Mouse (Mus musculus) midbrain, embryonic 13.5 days (tissue): ENCODE results near the gene Ranbp10. TPM values are rescaled to one million over a fixed set of nuclear protein-coding genes. Genes with fewer than 3 reads are reported as not detected.

ENCODE experiments used
- ATAC-seq: fragments of 200-750 bp; cut with Nextera tagmentation; 2 replicates; pipeline ENCODE4 v1.8.0; 2017; ENCODE audit warnings: mild to moderate bottlenecking, moderate TSS enrichment, moderate library complexity
- H3K27ac ChIP-seq: fragments of 300-500 bp; sonication (generic); 2 replicates; pipeline ENCODE4 v1.5.1; 2015; ENCODE audit warnings: inconsistent platforms, mild to moderate bottlenecking, moderate library complexity
- H3K27me3 ChIP-seq: fragments of 300-500 bp; sonication (generic); 2 replicates; pipeline ENCODE4 v1.6.1; 2015; ENCODE audit warnings: mild to moderate bottlenecking, inconsistent platforms
- H3K36me3 ChIP-seq: fragments of 300-500 bp; sonication (generic); 2 replicates; pipeline ENCODE4 v1.6.1; 2015; ENCODE audit warnings: mild to moderate bottlenecking, inconsistent platforms
- H3K4me1 ChIP-seq: fragments of 300-500 bp; sonication (generic); replicated peaks from 2 replicates; pipeline ENCODE4 v1.6.1; 2015; ENCODE audit warnings: inconsistent platforms
- H3K4me2 ChIP-seq: fragments of 300-500 bp; sonication (generic); replicated peaks from 2 replicates; pipeline ENCODE4 v1.6.1; 2015; ENCODE audit warnings: moderate library complexity, mild to moderate bottlenecking, inconsistent platforms
- H3K4me3 ChIP-seq: fragments of 300-500 bp; sonication (generic); replicated peaks from 2 replicates; pipeline ENCODE4 v1.5.1; 2015; ENCODE audit warnings: mild to moderate bottlenecking, inconsistent platforms
- H3K9ac ChIP-seq: fragments of 300-500 bp; sonication (generic); replicated peaks from 2 replicates; pipeline ENCODE4 v1.6.1; 2015; ENCODE audit warnings: mild to moderate bottlenecking, inconsistent platforms
- H3K9me3 ChIP-seq: fragments of 300-500 bp; sonication (generic); 2 replicates; pipeline ENCODE4 v1.6.1; 2016; ENCODE audit warnings: mild to moderate bottlenecking, inconsistent platforms
- WGBS: fragments of 180-500 bp; shearing (Covaris S2); methylation state at CpG from one replicate; pipeline ENCODE4 v1.1.7; 2015; 5-methylcytosine and 5-hydroxymethylcytosine counted together
- polyA plus RNA-seq: library from polyadenylated mRNA; unstranded; fragments of >200 nt; fragmentation: Nextera tagmentation; extraction: Ambion mirVana; gene quantifications from 2 replicates; pipeline ENCODE4 v1.2.1, GENCODE M21; 2015

The Ranbp10 gene
- polyA plus RNA-seq, 1 experiment from 2014 or later: 15.9 TPM

DNA sequence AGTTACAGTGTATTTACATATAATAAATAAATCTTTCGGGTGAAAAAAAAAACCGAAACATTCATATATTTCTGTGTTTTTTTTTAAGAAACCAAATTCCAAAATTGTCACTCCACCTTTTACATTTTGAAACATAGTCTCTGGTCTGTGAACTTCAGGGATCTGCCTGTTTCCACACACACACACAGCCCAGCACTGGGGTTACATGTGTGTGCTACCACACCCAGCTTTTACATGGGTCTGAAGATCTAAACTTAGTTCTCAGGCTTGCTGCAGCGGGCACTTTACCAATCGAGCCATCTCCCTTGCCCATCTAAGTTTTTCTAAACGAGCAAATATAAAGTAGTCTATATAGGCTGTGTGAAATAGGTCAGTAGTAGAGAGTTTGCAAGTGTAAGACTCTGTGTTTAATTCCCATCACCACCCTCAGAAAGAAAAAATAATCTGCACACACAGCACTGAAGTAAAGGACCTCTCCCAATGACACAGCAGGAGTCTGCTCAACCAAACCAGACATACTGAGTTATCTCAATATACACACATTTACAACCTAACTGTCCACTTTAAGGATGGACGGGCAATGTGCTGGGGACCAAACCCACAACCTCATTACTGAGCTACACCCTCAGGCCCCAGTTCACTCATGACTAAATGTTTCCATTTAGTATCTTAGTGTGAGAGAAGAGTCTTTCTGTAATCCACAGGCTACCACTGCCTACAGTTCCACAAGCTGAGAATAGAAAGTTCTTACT is 25.8 kb downstream of the Ranbp10 start:
- no peak overlapping the region for H3K27ac ChIP-seq
- peaks cover 8% of the 10 kb centered on the region for H3K4me1 ChIP-seq
- no peaks in the 10 kb centered on the region for H3K9me3 ChIP-seq
- H3K9ac ChIP-seq: no peak overlapping the region
- H3K4me2 ChIP-seq: no peak overlapping the region
- H3K36me3 ChIP-seq: peaks cover 18% of the 10 kb centered on the region
- no peak for ATAC-seq
- 92% methylated on average over 6 of the region's 6 CpGs for WGBS
- no peak overlapping the region for H3K4me3 ChIP-seq
- H3K27me3 ChIP-seq: no peaks in the 10 kb centered on the region

DNA sequence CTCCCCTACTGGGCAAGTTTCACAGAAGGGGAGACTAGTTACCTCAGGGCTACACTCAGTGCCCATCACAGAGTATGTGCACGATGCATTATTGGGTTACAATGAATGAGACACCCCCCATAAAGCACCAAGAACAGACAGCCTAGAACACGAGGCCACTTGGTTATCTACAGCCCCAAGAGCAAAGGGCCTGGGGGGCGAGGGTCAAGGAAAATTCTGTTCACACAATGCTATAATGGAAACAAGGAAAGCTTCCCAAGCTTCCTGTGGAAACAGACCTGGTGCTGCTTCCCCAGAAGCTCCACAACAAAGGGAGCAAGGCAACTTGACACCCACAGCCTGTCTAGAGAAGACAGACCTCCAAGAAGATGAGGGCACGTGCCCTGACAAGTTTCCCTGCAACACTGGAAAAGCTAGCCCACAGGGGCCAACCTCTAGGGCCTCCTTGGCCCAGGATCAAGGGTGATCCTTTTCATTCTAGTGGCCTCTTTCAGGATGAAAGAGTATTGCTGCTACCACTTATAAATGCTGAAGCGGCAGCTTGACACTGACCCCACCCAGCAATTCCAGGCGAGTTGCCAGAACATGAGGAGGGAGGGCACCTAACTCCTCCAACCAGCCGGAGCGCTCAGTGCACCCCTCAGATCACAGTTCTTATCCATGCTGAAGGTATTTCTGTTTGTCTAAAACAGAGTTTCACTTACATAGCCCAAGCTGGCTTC is 27.9 kb downstream of the Ranbp10 start:
- H3K27ac ChIP-seq: no peak overlapping the region; the same call in 1 of the 2 replicates
- WGBS: 68% methylated on average over 8 of the region's 8 CpGs
- peaks cover 8% of the 10 kb centered on the region for H3K4me1 ChIP-seq
- ATAC-seq: 0 out of 2 replicates have a peak, but pooled peaks have one; percentile 11
- no peaks in the 10 kb centered on the region for H3K9me3 ChIP-seq
- H3K27me3 ChIP-seq: no peaks in the 10 kb centered on the region
- no peak overlapping the region for H3K4me2 ChIP-seq
- no peak overlapping the region for H3K4me3 ChIP-seq
- H3K9ac ChIP-seq: no peak overlapping the region
- H3K36me3 ChIP-seq: peaks cover 8% of the 10 kb centered on the region; the same call in 1 of the 2 replicates

DNA sequence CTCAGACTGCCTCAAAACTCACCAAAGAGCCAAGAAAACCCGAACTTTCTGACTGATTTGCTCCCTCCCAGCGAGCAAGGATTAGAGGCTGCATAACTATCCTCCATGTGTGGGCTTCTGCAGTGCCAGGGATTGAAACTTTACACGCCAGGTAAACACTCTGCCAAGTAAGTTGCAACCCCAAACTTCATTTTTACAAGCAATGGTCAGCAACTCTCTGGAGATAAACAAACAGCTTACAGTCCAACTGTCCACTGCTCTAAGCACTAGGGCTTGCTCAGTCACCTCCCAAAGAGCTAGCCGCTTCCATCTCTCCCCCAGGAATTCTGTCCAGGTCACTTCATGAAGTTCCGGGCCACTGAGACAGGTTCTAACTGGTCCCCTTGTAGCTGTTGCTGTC is 28.7 kb downstream of the Ranbp10 start:
- H3K27me3 ChIP-seq: no peaks in the 10 kb centered on the region
- H3K27ac ChIP-seq: no peak overlapping the region
- 96% methylated on average over 5 of the region's 5 CpGs for WGBS
- no peak overlapping the region for H3K4me2 ChIP-seq
- peaks cover 8% of the 10 kb centered on the region for H3K4me1 ChIP-seq
- no peak for ATAC-seq
- no peak overlapping the region for H3K4me3 ChIP-seq
- H3K9me3 ChIP-seq: no peaks in the 10 kb centered on the region
- 0 out of 2 replicates have a peak, but pooled peaks cover 3% of the 10 kb centered on the region for H3K36me3 ChIP-seq
- H3K9ac ChIP-seq: no peak overlapping the region

DNA sequence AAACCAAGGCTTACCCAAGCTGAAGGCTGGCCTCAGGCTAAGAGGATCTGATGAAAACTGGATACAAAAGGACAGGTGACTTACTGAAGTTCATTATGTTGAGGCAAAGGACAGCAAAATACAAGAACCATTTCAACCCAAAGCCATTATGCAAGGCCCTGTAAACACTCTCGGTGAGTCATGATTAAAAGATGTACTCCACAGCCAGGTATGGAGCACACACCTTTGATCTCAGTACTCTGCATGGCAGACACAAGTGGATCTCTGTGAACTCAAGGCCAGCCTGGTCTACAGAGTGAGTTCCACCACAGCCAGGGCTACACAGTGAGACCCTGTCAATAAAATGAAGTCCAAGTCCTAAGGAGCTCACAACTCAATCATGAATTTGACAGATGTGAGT is 31.4 kb downstream of the Ranbp10 start:
- Histone ChIP-seq H3K4me3 (no peak overlapping the region), H3K4me2 (no peak overlapping the region), H3K27ac (no peak overlapping the region), H3K36me3 (0 out of 2 replicates have a peak, but pooled peaks cover 8% of the 10 kb centered on the region), H3K4me1 (peaks cover 14% of the 10 kb centered on the region), H3K9me3 (no peaks in the 10 kb centered on the region), H3K27me3 (no peaks in the 10 kb centered on the region), H3K9ac (no peak overlapping the region)
- WGBS: 97% methylated on average over 1 of the region's 1 CpGs
- no peak for ATAC-seq

DNA sequence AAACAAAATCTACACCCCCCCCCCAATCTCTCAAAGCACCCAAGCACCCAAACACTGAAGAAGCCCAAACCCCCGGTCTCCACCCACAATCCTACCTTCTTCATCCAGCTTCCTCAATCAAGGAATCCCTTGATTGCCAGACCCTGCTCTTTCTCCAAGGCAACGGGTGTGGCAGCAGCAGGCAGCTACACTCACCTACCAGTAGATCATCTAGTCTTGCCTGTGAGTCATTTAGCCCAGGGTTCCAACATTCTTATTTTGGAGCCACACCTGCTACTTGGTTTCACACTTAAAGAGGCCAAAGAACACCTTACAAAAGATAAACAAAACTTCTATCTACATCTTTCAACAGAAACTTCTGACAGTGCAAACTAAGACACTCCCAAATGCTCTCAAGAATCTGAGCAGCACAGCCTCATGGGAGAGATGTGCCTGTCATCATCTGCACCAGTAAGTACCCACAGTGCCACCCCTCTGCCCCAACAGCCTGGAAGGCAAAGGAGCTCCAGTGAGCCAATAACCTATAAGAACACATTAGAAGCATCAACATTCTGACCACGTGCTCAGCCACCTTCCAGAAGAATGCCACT is 33.0 kb downstream of the Ranbp10 start:
- no peaks in the 10 kb centered on the region for H3K9me3 ChIP-seq
- ATAC-seq: no peak
- H3K9ac ChIP-seq: no peak overlapping the region
- H3K36me3 ChIP-seq: 0 out of 2 replicates have a peak, but pooled peaks cover 8% of the 10 kb centered on the region
- H3K4me2 ChIP-seq: no peak overlapping the region
- 89% methylated on average over 3 of the region's 3 CpGs for WGBS
- no peak overlapping the region for H3K27ac ChIP-seq
- H3K27me3 ChIP-seq: no peaks in the 10 kb centered on the region
- peaks cover 8% of the 10 kb centered on the region for H3K4me1 ChIP-seq
- no peak overlapping the region for H3K4me3 ChIP-seq

DNA sequence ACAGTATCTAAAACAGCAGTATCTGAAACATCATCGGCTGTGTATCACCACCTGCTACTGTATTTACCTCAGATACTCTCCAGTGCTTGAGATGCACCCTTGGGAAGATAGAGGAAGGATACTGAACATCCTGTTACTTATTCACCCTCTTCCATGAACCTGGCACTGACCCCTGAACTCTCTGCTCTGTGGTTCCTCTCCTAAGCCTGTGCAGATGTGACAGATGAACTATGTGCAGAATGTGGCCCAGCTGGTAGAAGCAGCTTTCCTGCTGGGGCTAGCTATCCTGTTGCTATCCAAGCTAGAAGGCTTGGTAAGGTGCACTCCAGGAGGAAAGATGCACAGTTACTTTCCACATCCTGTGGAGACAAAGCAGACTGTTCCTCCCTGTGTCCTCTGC is 33.8 kb downstream of the Ranbp10 start:
- no peak overlapping the region for H3K9ac ChIP-seq
- no peak overlapping the region for H3K4me2 ChIP-seq
- H3K36me3 ChIP-seq: peaks cover 5% of the 10 kb centered on the region; the same call in 1 of the 2 replicates
- no peak for ATAC-seq
- 91% methylated on average over 1 of the region's 1 CpGs for WGBS
- H3K4me1 ChIP-seq: peaks cover 5% of the 10 kb centered on the region; the same call in 1 of the 2 replicates
- H3K9me3 ChIP-seq: no peaks in the 10 kb centered on the region
- no peak overlapping the region for H3K27ac ChIP-seq
- H3K27me3 ChIP-seq: no peaks in the 10 kb centered on the region
- H3K4me3 ChIP-seq: no peak overlapping the region

DNA sequence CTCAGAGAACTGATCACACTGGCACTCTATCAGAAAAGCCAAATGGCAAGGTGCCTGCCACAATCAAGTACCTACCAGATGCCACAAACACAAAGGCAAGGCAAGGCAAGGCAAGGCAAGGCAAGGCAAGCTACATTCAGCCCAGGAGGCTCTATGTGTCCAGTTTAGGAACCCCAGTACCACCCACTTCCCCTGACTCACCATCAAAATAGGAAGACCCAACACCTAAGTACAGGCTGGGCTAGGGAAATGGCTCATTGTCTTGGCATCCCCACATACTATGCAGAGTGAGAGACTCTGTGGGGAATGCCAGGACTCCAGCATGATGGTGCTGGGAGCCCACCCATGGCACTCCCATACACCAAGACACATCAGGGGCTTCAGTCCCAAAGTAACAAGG is 37.5 kb downstream of the Ranbp10 start:
- H3K27ac ChIP-seq: no peak overlapping the region
- H3K4me3 ChIP-seq: no peak overlapping the region
- H3K4me1 ChIP-seq: peaks cover 11% of the 10 kb centered on the region
- no peak for ATAC-seq
- no peaks in the 10 kb centered on the region for H3K9me3 ChIP-seq
- no peak overlapping the region for H3K4me2 ChIP-seq
- peaks cover 19% of the 10 kb centered on the region for H3K36me3 ChIP-seq
- H3K27me3 ChIP-seq: no peaks in the 10 kb centered on the region
- H3K9ac ChIP-seq: no peak overlapping the region

DNA sequence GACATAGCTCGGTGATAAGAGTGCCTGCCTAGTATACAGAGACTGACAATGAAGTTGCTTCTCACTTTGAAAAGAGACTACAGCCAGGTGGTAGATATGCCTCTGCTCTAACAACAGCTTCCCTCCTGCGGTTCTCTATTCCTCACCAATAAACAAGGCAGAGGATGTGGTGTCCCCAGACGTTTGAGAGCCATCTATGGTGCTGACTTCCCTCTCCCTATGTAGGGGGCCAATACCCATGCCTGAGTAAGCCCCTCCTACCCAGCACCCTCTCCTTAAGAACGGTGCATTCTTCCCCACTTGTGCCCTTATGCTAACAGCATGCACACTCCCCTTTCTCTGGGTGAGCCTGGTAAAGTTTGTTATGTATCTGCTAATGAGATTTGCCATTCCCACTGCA is 38.2 kb downstream of the Ranbp10 start:
- Histone ChIP-seq H3K4me2 (no peak overlapping the region), H3K9ac (no peak overlapping the region)

DNA sequence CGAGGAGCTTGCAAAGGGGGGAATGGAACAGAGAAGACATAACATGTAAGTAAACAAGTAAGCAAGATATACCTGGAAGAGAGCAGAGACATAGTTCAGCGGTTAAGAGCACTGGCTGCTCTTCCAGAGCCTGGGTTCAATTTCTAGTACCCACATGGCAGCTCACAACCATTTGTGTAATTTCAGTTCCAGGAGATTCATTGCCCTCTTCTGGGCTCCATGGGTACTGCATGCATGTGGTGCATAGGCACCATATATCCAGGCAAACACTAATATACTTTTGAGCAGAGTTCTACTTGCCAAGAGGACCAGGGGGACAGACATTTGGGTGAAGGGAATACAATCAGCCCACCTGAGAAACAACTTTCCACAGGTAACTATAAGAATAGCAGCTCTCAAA is 38.9 kb downstream of the Ranbp10 start:
- H3K4me3 ChIP-seq: no peak overlapping the region
- H3K27me3 ChIP-seq: no peaks in the 10 kb centered on the region
- no peak overlapping the region for H3K27ac ChIP-seq
- WGBS: 92% methylated on average over 2 of the region's 2 CpGs
- ATAC-seq: no peak
- H3K9me3 ChIP-seq: no peaks in the 10 kb centered on the region
- peaks cover 11% of the 10 kb centered on the region for H3K4me1 ChIP-seq
- H3K4me2 ChIP-seq: no peak overlapping the region
- H3K36me3 ChIP-seq: peaks cover 24% of the 10 kb centered on the region
- no peak overlapping the region for H3K9ac ChIP-seq

More for the DNA sequence above, 38.2 kb downstream of the Ranbp10 start:
- ATAC-seq: no peak
- Histone ChIP-seq H3K36me3 (peaks cover 19% of the 10 kb centered on the region), H3K27me3 (no peaks in the 10 kb centered on the region), H3K9me3 (no peaks in the 10 kb centered on the region), H3K27ac (no peak overlapping the region), H3K4me3 (no peak overlapping the region), H3K4me1 (peaks cover 11% of the 10 kb centered on the region)
- 72% methylated on average over 4 of the region's 4 CpGs for WGBS

DNA sequence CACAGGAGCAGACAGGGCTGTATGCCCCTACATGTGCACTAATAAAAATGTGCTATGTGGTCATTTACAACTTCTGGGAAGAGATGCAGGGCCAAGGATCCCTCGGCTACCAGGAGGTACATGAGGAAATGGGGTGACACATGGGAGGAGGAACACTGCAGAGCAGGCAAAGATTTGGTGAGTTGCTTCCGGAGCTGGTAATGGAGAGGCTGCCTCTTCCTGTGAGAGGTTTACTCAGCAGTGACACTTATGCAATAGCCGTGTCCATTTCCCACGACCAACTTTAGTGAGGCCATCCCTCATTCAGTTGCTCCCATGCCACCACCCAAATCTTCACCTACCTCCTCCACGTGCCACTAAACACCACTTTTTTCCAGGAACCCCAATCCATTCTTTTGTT is 46.9 kb downstream of the Ranbp10 start:
- H3K36me3 ChIP-seq: peaks cover 73% of the 10 kb centered on the region
- WGBS: 93% methylated on average over 5 of the region's 5 CpGs
- no peak overlapping the region for H3K27ac ChIP-seq

DNA sequence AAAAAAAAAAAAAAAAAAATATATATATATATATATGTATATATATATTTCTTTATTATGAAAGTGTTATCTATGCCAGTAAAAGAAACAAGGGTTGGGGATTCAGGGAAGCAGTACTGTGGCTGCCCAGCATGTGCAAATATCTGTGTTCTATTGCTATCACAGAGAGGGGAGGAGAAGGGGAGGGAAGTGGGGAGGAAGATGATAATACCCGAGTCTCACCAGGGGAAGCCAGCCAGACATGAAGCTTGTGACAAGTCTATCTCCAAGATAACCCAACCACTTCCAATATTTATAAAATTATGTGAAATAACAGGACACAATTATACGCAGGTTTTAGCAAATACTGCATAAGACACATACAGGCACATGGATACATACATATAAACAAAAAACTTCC is 49.3 kb downstream of the Ranbp10 start:
- peaks cover 88% of the 10 kb centered on the region for H3K36me3 ChIP-seq
- H3K4me1 ChIP-seq: no peaks in the 10 kb centered on the region
- no peaks in the 10 kb centered on the region for H3K27me3 ChIP-seq
- no peaks in the 10 kb centered on the region for H3K9me3 ChIP-seq
- H3K4me2 ChIP-seq: no peak overlapping the region
- no peak overlapping the region for H3K9ac ChIP-seq
- 92% methylated on average over 2 of the region's 2 CpGs for WGBS
- H3K27ac ChIP-seq: no peak overlapping the region
- no peak for ATAC-seq
- no peak overlapping the region for H3K4me3 ChIP-seq

More for the DNA sequence above, 46.9 kb downstream of the Ranbp10 start:
- Histone ChIP-seq H3K4me2 (no peak overlapping the region), H3K27me3 (no peaks in the 10 kb centered on the region), H3K4me1 (no peaks in the 10 kb centered on the region), H3K4me3 (no peak overlapping the region), H3K9ac (no peak overlapping the region), H3K9me3 (no peaks in the 10 kb centered on the region)
- ATAC-seq: no peak

DNA sequence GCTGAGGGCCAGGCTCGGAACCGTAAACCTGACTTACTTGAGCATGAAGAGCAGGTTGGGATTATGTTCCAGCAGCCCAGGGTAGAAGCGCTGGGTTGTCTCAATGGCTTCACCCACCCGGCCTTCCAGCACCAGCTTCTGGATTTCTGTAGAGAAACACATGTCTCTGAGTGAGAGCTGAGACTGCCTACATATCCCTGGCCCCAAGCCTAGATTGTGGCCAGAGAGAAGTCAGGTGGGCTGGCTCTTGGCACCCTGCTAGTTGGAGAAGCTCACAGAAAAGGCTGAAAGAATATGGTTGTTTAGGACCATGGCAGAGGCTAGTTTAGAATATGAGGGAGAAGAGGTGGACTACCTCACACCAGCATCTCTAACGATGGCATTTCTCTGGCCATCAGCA is 52.7 kb downstream of the Ranbp10 start:
- Histone ChIP-seq H3K27me3 (no peaks in the 10 kb centered on the region), H3K9me3 (no peaks in the 10 kb centered on the region), H3K4me3 (no peak overlapping the region), H3K9ac (no peak overlapping the region), H3K36me3 (peaks cover 95% of the 10 kb centered on the region), H3K27ac (no peak overlapping the region), H3K4me2 (no peak overlapping the region), H3K4me1 (no peaks in the 10 kb centered on the region)
- WGBS: 93% methylated on average over 5 of the region's 5 CpGs
- ATAC-seq: no peak
